Mouse (Mus musculus) liver, postnatal 0 days (tissue): ENCODE data around the gene Cbfb.

ENCODE experiments used
- CTCF ChIP-seq: sonication (generic); IDR thresholded peaks from 2 replicates; pipeline ENCODE4 v1.5.1; 2016; ENCODE audit warnings: antibody characterized with exemption, low read depth
- EP300 ChIP-seq: IDR thresholded peaks from 2 replicates; pipeline ENCODE4 v1.6.1; 2016; ENCODE audit warnings: antibody characterized with exemption, low read depth, mild to moderate bottlenecking

- TF ChIP-seq EP300 (no peak), CTCF (no peak)
Observed at GRCm38 (mm10) chr8:105241016-105241415, 70.5 kb downstream of the Cbfb start.
